Mouse (Mus musculus) megakaryocyte-erythroid progenitor cell, adult 5-6 weeks (primary cell): ENCODE results near the gene Mical1. TPM values are rescaled to one million over a fixed set of nuclear protein-coding genes. Genes with fewer than 3 reads are reported as not detected.

Source experiments
- ATAC-seq: replicated peaks from 2 replicates; pipeline ENCODE4 v1.8.0; 2016; ENCODE audit warnings: mild to moderate bottlenecking, inconsistent platforms; ENCODE audit not compliant: severe bottlenecking, poor library complexity, low FRiP score, low TSS enrichment
- total RNA-seq, 2 experiments: library from RNA; stranded (forward) in 1 of 2; stranded (reverse) in 1 of 2; fragments of 200-1000, 215-1000 nt in 1 of 2; fragments of >200 nt in 1 of 2; fragmentation: Nextera tagmentation in 1 of 2; gene quantifications; 2 replicates each; pipeline ENCODE4 v1.2.3; 2014 to 2017

The Mical1 gene
- total RNA-seq (2014; fragmentation: Nextera tagmentation) = 2.6 and 19.8 TPM in 2 replicates
- 1.9 and 14.4 TPM in 2 replicates for total RNA-seq (2017)

DNA sequence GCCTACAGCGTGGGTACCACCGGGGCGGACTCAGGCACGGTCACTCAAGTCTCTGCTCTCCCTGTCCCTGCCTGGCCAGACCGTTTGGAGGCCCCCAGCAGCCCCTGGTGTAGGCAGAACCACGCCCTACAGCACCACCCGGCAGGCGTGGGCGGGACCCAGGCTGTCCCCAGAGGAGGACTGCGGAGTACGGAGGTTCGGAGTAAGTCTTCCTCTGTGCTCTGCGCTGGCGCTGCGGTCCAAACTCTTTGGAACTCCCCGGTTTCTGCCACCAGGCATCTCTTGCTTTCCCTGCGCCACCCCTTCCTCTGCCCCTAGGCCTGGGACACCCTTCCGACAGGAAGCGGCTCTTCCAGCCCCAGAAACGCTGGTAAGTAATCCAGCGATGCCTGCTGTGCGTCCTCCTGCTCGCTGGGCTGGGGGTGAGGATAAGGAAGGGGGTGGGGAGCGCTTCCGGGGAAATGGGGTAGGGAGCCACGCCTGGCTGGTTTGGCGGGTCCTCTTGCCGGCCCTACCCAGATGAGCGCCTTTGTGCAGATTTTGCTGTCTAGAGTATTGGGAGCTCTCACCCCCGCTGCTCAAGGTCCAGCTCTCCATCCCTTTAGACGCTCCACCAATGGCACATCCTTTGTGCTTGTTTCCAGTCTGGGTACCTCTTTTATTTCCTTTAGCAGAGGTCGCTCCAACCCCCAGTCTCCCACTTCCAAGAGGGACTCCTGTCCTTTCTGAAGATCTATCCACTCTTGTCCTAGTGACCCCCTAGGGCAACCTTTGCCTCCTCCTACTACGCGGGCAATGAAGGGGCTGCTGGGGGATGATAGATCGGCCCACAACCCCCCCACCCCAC is at the start of gene Mical1:
Gene Mical1 (plus strand): TSS at position 144 of the 847 bp plus-strand sequence.
- ATAC-seq = 0 out of 2 replicates have a peak, but pooled peaks have one; percentile 19

DNA sequence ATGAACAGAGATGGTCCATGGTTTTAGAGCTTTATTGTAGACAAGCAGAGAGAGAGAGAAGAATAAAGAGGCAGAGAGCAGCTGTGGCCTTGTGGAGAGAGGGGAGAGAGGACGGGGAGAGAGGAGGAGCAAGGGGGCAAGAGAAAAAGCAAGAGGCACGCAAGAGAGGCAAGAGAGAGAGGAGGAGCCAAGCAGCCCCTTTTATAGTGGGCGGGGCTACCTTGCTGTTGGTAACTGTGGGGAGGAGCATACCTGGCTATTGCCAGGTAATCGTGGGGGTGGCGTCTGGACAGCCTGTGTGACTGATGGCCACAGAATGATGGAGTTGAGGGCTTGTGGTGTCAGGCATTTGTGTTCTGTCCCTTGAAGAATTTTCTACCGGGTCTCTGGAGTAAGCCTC is 49.7 kb upstream of the Mical1 start:
- ATAC-seq = no peak

DNA sequence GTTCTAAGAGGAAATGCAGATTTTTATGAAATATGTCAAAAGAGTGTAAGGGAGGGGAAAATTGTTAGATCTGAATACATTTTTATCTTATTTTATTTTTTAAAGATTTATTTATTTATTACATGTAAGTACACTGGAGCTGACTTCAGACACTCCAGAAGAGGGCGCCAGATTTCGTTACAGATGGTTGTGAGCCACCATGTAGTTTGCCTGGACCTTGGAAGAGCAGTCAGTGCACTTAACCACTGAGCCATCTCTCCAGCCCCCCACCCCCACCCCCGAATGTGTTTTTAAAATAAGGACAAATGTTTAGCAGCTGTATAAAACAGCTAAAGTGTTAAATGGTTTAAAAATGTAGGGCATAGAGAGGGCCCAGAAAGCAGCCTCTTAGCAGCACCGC is 41.5 kb upstream of the Mical1 start:
- ATAC-seq = no peak

DNA sequence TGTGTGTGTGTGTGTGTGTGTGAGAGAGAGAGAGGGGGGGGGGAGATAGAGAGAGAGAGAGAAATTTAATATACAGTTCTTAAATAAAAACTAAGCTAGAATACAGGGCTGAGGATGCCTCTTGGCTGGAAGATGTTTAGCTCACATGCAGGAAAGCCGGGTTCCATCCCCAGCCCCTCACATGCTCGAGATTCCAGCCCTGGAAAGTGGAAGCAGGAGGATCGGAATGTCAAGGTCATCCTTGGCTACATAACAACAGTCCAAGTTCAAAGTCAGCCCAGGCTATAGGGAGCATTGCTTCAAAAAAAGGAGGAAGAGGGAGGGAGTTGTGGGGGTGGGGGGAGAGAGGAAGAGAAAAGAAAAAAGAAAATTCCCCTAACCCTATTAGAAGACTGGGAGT is 41.0 kb upstream of the Mical1 start:
- ATAC-seq = no peak

DNA sequence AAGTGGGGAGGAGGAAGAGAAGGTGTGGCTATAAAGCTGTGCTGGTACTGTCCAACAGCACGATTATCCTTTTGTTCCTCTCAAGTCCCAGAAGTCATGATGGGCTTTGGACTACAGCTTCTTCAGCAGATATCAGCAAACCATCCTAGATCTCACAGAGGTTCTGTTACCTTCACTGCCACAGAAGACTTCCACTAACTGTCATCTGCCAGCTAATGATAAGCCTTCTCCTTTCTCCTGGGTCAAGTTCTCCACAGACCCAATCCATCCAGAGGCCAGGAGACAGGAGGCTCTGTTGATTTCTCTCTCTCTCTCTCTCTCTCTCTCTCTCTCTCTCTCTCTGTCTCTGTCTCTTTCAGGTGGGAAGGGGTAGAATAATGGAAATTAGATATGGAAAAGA is 27.9 kb upstream of the Mical1 start:
- no peak for ATAC-seq

DNA sequence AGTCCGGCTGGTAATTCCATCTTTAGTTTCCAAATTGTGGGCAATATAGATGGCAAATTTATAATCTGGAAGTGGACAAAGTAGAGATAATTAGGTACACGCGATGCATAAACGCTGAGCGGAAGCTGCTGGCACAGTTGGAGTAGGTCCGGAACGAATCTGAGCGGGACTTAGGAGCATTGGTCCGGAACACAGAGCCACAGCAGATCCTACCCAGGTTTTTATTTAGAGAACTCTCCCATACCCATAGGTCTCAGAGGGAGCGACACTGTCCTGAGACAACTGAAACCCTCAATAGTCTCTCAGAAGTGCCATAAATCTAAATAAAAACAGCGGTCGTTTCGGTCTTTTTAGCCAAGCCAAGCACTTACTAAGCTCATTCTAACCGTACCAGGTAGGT is 26.4 kb upstream of the Mical1 start:
- peak; percentile 46 for ATAC-seq

DNA sequence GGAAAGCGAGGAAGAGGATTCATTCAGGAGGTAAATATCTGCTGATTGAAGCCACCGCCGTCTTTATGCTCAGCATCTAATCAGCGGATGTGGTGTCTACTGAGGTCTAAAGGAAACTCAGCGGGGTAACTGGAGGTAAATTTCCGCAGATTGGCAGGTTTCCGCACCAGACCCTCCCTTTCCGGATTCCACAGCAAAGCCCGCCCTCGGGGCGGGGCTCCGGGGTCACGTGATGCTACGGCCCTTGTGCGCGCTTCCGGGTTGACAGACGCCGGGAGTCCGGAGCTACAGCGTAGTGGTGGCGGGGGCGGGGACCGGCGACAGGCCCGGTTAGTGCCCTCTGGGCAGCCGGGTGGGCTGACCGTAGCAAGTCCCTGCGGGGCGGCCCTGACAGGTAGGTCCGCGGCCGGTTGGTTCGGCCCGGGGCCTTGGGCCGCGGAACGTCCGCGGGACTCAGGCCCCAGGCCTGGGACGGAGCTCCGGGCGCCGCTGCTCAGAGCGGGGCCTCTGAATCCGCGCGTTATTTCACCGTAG is 25.9 kb upstream of the Mical1 start, which contains the start of gene Zbtb24:
Gene Zbtb24 (plus strand): TSS at position 247 of the 534 bp plus-strand sequence.
- ATAC-seq = peak; percentile 96

DNA sequence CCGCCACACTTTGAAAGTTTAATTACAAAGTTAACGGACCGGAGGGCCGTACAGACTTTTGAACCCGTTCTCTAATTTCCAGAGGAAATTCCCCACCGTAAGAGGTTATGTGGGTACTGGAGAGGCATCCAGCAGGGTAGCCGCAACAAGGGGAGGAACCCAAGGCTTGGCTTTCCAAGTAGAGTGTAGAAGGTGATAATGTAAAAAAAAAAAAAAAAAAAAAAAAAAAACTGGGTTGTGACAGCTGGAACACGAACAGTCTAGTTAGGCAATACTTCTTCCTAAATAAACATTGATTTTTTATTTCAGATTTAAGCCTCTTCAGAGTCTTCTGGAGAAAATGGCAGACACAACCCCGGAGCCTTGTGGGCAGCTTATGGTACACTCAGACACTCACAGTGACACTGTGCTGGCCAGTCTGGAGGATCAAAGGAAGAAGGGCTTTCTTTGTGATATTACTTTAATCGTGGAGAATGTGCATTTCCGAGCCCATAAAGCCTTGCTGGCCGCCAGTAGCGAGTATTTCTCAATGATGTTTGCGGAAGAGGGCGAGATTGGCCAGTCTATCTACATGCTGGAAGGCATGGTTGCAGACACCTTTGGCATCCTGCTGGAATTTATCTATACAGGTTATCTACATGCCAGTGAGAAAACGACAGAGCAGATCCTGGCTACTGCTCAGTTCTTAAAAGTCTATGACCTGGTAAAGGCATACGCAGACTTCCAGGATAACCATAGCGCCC is 25.2 kb upstream of the Mical1 start:
- ATAC-seq = 0 out of 2 replicates have a peak, but pooled peaks have one; percentile 11

DNA sequence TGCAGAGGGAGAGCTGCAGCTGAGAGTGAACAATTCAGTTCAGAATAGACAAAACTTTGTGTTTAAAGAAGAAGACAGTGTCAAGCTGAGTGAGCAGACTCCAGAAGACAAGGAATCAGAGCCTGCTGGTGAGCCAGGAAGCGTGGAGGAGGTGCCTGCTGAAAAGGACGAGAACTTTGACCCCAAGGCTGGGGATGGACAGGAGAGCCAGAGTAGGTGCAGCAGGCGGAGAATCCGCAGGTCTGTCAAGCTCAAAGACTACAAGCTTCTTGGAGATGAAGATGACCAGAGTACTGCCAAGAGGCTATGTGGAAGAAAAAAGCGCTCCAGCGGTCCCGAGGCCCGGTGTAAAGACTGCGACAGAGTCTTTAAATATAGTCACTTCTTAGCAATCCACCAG is 24.5 kb upstream of the Mical1 start:
- ATAC-seq = no peak

DNA sequence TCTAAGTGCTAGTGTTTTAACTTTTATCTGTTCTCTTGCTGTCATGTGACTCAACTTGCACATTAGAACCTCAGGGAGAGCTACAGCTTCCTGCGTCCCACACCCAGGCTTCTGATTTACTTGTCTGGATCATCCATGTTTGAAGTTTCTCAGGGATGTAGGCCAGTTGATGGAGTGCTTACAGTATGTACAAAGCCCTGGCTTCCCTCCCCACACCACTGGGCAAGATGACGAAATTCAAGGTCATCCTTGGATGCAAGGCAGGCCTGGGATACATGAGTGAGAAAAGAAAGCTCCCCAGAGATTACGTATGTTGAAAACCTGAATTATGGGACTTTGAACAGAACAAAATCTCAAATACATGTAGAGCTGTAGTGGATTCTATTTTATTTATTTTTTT is 23.3 kb upstream of the Mical1 start:
- ATAC-seq = no peak

DNA sequence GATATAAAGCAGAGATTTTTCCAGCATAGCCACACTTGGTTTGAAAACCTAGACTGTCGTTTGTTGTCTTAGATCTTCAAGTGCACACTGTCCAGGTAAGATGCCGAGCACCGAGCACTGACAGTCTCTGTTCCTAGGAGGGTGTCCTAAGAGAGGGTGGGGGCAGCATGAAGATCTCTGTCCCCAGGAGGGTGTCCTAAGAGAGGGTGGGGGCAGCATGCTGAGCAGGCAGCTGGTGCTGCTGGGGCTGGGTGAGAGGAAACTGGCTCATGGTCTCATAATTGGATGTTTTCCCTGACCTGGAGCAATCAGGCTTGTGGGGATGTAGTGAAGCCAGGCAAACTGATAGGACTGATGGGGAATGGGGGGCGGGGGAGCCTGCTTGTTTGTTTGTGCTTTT is 16.1 kb upstream of the Mical1 start:
- ATAC-seq = no peak

DNA sequence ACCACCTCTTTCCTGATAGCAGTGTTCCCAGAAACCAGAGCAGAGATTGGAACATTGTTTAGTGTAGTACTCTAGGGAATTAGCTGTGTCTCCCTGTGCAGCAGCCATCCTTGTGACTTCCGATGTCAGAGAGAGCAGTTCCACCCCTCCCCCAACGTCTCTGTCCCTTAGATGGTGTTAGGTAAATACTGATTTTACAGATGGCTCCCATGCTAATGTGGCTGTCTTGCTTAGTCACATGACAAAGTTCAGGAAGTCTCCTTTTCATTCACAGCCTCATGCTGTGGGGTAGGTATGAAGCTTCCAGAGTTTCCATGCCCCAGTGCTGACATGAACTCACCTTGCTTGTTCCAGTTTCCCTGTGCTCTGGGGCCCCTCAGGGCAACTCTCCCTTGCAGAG is 15.6 kb upstream of the Mical1 start:
- no peak for ATAC-seq

DNA sequence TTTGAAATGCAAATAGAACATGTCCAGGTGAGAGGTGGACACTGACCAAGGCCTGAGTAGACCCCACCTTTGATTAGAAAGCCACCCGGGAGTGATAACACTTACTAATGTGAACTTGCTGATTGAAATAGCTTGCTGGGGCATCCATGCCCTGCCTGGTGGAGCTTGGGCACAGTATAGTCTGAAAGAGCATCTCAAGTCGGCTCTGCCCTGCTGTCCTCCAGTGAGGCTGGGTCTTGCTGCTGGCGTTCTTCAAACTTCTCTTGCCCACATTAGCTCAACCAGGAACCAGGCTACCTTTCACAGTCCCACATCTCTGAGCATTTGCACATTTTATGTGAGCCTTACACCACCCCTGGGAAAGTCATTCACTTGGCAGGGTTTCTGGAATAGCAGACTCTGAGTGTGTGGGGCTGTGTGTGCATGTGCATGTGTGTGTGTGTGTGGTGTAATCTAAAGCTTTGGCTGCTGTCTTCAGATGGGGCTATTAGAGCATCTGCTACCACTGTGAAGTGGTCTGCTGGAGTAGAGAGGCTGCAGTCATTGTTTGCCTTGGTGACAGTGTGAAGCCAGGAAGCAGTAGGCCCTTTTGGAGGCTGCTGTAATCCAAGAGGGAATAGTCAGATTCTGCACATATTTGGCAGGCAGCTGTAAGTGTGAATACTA is 14.9 kb upstream of the Mical1 start:
- no peak for ATAC-seq

DNA sequence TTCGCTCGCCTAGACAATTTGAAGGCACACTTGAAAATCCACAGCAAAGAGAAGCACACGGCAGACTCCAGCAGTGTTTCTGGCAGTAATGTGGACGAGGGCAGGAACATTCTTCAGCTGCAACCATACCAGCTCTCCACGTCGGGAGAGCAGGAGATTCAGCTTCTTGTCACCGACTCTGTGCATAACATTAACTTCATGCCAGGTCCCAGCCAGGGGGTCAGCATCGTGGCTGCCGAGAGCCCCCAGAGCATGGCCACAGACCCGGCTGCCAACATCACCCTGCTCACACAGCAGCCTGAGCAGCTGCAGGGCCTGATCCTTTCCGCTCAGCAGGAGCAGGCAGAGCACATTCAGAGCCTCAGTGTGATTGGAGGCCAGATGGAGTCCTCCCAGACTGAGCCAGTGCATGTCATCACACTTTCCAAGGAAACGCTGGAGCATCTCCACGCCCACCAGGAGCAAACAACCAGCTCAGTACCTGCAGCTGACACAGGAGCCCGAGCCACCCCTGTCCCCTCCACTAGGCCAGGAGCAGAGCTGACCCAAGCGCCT is 11.6 kb upstream of the Mical1 start:
- ATAC-seq = no peak

DNA sequence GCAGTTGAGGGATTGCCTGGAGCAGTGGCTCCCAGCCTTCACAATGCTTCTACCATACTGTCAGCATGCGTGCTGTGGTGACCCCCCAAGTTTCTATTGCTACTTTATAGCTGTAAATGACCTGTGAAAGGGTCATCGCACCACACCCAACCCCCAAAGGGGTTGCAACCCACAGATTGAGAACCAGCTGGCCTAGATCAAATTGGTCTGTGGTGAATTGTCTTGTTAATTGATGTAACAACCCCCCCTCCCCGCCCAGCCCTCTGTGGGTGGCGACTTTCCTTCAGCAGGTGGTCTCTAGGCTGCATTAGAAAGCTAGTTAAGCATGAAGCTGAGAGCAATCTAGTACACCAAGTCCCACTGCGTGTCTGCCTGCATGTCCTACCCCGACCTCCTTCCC is 8.8 kb upstream of the Mical1 start:
- ATAC-seq = no peak

DNA sequence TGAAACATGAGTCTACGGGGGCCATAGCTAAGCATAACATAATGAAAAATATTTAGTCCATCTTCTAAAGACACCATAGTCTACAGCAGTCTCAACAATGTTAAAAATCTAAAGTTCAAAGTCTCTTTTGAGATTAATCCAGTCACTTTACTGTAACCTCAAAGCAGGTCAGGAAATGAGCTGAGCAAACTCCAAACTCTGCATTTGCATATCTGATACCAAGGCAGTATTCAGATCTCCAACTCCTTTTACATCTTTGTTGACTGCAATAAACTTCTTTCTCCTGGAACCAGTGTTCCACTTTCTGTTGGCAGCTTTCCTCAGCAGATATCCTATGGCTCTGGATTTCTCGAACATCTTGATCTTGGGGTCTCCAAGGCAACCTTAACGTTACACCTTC is 5.4 kb upstream of the Mical1 start:
- ATAC-seq = no peak

DNA sequence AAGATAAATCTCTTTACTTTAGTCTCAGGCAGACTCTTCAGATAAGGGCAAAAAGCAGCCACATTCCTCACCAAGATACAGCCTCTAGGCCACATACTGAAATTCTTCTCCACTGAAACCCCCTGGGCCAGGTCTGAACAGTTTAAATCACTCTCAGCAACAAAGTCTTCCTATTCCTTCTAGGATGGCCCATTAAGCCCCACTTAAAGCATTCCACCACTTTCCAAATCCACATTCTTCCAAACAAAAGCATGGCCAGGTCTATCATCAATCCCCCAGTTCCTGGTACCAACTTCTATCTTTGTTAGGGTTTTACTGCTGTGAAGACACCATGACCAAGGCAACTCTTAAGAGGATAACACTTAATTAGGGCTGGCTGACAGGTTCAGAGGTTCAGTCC is 3.6 kb upstream of the Mical1 start:
- no peak for ATAC-seq

DNA sequence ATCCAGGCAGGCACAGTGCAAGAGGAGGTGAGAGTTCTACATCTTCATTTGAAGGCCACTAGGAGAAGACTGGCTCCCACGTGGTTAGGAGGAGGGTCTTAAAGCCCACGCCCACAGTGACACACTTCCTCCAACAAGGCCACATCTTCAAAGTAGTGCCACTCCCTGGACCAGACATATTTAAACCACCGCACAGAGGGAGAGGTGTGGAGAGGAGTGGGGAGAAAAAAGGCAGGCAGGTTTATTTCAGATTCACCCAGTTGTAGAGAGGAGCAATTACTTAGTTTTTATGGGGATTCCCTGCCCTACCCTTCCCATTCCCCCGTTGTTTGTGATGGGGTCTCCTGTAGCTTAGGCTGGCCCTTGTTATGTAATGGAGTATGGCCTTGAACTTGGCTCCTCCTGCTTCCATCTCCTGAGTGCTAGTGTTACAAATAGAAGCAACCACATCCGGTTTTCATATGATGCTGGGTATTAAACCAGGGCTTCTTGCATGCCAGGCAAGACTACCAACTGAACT is 3.1 kb upstream of the Mical1 start:
- no peak for ATAC-seq

DNA sequence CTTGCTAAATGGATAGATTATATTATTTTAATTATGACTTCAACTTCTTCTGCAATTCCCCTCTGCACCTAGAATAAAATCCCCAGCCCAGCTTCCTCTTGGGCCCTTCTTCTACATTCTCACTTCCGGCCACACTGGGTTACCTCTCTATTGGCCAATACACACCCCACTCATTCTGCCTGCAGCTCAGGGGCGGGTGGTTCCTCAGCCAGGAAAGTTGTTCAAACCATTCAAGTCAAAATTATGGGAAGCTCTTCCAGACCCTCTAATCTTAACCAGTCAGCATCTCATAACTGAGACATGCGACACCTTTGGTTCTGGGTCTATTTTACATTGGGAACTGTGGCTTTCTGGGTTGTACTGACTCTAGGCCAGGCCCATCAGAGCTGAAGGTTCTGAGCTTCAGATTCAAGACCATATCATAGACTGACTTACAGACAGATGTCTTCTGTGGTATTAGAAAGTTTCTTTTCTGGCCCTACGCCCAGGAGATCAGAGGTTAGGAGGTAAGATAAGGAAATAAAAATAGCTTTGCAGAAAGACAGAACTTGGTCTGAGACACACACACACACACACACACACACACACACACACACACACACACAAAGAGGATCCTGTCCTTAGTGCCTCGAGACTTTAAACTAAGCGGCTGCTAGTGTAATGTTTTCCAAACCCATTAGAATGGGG is 2.2 kb upstream of the Mical1 start:
- peak; percentile 84 for ATAC-seq
